Mouse (Mus musculus): Measurements from ENCODE around the gene Pou2f3. TPM values are rescaled to one million over a fixed set of nuclear protein-coding genes. Genes with fewer than 3 reads are reported as not detected.

Gene Pou2f3
- total and polyA plus RNA-seq, 3 experiments = not detected

DNA sequence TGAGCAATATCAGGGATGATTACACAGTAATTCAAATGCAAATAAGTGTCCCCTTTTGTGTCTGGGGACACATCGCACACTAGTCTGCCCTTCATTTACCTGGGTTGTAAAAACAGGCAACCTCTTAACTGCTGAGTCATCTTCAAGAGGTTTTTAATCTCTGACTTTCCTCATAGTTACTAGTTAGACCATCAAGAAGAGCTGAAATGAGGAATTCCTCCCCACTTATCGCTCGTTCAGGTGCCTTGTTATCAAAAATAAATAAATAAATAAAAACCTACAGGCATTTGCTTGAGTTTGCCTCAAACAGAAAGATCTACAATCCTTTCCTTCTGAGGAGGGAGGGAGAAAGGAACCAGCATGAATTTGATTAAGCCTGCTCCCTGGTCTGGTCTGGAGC lies 101.4 kb downstream of the Pou2f3 start:
- no peak for DNase-seq

DNA sequence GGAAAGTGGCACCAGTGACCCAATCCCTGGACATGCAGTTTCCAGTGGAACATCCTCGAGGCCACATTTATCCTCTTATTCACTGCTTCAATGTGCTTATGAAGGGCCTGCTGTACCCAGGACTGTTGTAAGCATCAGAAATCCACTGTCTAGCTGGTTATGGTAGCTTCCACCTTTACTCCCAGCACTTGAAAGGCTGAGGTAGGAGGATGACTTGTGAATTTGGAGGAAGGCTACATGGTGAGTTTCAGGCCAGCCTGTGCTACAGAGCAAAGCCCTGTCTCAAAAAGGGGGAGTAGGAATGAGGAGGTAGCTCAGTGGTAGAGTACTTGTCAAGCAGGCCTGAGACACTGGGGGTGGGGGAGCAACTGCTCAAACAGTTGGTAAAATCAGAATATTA lies 102.1 kb downstream of the Pou2f3 start:
- no peak for DNase-seq

DNA sequence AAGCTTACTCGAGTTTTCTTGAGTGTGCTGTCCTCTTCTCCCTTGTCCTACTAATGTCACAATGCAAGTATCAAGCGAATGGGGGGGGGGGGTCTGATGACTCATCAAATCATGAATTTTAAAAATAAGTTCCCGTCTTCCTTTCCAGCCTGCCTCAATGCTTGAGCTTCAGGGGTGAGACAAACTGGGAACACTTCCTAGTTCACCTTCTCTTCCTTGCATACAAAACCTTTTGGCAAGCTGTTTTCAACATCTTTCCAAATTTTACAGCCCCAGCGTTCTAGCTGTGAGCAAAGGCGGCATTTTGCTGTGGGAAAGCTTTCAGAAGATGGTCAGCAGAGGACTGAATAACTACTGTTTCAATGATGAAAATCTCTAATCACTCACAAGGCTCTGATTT lies 102.6 kb downstream of the Pou2f3 start:
- DNase-seq = no peak

DNA sequence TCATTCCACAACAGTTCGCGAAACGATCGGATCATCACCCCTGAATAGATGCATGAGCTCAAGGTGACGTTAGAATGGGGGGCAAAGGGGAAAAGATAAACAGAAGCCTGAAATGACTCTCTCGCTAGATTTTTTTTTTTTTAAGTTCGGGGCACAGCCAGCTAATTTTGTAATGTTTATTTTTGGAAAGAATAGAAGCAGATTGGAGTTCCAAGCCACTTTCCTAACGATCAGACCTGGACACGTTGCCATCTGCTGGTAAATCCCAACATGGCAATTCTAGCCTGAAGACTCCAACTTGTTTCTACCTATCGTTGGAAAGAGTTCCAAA lies 103.0 kb downstream of the Pou2f3 start, which contains the start of gene Arhgef12:
TSS of gene Arhgef12 (minus strand) at position 53 of the 331 bp plus-strand sequence.
- DNase-seq = peak; percentile 78

DNA sequence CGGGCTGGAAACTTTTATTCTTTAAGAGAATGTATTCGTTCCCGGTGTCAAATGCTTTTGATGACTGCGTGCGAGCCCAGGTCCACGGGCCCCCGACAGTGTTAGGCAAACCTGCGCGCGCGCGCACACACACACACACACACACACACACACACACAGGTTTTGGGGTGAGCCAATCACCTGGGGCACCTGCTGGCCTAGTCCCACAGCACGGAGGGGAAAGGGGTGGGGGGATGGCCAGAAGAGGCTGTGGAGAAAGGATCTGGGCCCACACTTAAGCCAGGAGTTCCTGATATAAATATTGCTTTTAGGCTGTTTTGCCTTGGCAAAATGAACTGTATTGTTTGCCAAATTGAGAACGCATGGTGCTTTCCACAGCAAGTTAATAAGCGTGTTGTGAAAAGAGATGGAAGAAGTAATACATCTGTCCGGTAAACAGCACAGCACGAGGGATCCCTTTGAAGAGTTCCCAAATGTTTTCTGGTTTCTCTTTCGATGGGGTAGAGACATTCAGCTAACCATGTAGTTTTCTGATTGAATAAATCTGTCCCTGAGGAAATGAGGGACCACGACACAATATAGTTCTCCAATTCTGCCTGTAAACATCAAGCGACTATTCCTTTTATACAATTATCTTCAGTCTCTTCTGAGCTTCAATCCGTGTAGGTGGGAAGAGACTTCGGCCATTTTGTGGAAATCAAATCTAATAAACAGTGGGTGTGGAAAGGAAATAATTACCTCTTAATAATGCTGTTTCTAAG lies 103.6 kb downstream of the Pou2f3 start:
- peak; percentile 73 for DNase-seq

DNA sequence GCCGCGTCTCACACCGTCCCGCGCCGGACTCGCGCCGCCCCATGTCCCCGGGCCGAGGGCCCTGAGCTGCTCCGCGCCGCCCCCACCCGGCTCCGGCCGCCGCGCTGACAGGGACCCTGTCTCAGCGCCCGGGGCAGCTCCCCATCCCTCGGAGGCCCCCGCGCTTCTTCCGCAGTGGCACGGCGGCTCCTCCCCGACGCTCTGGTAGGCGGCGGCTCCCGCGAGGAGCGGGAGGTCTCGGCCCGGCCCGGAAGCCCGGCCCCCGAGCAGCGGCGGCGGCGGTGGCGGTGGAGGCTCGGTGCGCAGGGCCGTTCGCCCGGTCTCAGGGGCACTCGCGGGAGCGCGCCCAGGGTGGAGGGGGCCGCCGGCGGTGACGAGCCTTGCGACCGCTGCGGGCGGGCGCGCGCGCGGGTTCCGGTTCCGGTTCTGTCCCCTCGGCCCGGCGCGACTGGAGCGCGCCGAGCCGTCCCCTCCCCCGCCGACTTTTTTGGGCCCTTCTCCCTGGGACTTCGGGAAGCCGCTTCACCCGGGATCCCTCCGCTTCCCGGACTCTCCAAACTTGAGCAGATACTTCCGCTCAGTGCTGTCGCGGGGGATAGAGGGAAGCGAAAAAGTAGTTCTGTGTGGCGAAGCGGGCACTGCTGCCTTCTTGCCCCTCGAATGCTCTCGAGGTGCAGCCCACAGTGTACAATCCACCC lies 104.4 kb downstream of the Pou2f3 start:
- DNase-seq = peak; percentile 98

DNA sequence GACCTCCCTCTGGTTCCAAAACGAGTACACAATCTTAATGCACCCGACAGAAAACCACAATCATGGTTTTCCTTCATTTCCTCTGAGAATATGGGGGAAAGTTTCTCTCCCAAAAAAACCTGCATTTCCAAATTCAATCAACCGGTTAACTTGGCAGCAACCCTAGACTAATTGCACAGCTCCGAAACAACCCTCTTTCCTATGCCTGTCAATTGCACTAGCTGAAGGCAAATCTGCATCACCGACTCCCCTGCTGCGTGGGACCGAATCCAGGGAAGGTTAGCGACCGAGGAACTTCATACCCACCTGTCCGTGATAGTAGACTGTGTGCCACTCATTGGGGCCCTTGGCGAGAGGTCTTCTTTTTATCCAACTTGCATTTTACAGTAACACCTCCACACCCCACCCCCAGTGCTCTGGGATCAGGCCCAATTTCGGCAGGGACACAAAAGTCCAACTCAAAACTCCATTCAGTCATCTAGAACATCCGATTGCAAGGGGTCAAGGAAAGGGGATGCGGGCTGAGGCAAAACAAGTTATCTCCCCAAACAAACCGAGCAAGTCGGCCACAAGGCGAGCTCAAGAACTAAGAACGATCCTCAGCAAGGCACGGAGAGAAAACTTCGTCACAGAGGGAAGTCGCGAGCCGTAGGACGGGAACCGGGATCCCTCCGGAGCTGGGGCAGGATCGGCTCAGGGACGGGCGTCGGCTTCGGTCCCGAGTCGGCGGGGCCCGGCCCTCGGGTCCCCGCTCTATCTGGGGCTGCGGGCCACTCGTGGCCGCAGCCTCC lies 105.1 kb downstream of the Pou2f3 start:
- DNase-seq = peak; percentile 72

DNA sequence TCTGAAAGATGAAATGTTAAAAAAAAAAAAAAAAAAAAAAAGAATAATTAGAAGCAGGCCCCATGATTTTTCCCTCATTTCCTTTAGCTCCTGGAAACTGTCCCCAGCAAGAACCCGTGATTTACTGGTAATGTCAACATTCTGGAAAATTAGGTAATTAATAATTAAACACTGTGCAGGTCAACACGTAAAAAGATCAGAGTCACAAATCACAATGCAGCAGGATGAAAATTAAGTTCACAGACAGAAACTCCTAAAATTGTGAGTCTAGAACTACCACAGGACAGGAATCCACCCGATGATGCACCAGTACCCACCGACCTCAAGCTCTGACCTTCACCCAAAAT lies 105.7 kb downstream of the Pou2f3 start:
- DNase-seq = no peak

DNA sequence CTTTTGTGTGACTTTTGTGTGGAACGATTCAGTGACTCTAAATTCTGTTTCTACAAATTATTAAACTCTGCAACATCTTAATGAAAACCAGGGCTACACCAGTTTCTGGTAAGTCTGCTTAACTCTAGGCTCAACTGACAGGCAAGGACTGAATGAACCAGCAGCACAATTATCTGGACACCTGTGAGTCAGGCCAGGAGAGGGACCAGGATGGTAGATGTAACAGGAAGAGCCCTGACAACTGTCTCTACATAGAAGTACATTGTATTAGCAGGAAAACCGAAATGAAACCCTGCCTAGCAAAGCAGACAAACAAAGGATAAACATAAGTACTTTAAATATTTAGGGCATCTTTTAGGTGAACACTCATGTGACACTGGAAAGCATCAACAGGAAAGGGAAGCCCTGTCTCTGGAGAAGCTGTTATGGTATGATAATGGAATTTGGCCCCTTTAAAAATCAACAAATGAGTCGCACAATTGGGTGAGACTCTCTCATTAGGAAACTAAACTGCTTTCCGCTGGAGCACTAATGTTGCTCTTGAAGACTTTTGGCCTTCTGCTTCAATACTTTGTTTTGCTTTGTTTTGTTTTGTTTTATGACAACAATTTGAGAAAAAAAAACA lies 106.4 kb downstream of the Pou2f3 start:
- DNase-seq = no peak

DNA sequence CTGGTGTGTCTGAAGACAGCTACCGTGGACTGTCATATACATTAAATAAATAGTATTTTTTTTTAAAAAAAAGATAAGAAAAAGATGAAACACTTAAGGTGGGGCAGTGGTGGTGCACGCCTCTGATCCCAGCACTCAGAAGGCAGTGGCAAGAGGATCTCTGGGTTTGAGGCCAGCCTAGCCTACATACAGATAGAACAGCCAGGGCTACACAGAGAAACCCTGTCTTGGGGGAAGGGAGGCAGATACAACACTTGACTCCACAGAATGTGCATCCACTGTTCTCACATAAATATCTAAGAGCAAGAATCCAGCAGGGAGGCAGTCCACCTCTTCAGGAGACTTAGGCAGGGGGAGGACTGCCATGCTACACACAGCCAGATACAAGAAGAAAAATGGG lies 107.2 kb downstream of the Pou2f3 start:
- no peak for DNase-seq

DNA sequence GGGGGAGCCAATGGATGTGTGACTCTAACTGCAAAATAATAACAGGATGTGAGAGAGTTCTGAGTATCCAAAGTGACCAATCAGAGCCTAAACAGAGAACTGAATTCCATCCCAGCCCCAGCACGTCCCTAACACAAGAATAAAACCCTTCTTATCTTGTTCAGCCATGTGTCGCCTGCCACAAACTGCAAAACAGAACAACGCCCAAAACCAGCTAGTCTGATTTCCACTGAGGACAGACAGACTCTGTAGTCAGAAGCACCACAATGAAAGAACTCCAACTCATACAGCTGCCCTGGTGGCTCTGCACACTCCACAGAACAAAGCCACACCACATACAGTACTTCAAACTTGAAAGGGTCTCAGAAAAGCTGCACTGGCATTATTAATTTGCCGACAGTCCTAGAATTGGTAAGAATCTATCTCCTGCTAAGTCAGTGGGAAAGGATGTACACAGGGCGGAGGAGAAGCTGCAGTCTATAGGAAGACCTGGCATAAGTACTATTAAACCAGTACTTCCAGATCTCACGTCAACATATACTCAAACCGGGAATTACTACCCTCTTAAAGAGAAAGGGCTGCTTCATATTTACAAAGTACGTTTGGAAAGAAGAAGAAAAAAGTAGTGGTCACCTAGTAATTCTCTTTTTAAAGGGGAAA lies 108.1 kb downstream of the Pou2f3 start:
- DNase-seq = no peak

DNA sequence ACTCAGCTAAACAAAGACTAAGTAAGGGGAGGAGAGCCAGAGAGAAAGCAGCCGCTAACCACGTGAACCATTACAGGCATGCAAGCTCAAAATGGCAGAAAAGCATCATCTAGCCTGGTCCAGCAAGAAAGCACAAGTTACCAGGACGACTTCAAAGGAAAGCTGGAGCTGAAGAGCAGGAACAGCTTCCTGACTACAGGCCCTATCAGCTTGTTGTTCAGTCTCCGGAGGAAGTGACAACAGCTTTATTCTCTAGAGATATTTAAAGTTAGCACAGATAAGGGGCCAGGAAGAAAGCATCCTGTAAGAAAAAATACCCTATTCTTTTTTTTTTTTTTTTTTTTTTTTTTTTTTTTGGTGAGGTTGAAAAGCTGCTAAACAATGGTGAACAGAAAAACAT lies 111.2 kb downstream of the Pou2f3 start:
- DNase-seq = no peak

DNA sequence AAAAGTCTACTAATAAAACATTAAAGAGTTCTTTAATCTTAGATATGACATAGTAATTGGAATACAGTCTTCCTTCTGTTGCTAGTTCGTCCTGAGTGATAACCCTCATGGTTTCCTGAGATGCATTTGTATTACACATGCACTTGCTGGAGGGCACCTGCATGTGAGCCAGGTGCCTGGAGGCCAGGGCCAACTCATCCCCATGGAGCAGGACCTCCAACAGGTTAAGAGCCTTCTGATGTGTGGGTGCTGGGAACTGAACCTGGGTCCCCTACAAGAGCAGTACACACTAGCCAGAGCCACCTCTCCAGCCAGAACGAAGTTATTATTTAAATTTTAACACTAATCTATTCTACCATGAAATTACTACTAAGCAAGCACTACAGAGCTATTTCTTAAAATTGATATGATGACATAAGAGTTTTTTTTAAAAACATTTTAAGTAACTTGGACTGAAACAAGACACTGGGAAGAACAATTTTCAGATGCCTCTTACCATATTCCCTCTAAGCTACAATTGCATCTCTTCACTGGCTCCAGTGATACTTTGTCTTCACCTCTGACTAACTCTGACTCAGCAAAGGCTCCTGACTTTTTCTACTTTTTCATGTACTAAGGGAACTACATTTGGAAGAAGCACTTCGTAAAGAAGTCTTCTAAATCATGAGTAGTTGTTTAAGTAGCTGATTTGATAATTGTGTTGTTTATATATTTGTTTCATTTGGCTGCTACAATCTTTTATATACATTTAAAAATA lies 112.2 kb downstream of the Pou2f3 start:
- DNase-seq = no peak

DNA sequence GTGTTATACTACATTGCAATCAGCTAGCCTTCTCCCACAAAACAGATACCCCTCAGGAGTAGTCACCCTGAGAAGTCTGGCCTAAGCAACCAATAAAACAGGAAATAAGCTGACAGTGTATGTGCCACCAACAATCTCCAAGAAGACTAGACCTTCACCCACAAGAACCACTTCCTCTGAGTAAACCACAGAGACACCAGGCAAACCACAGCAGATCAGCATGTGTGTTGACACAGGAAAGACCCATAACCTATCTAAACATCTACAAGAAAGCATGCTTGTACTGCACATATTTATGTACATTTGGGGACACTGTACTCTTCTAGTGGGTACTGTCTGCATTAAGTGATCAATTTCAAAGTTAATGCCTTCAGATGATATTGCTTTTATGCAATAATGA lies 113.8 kb downstream of the Pou2f3 start:
- DNase-seq = no peak

DNA sequence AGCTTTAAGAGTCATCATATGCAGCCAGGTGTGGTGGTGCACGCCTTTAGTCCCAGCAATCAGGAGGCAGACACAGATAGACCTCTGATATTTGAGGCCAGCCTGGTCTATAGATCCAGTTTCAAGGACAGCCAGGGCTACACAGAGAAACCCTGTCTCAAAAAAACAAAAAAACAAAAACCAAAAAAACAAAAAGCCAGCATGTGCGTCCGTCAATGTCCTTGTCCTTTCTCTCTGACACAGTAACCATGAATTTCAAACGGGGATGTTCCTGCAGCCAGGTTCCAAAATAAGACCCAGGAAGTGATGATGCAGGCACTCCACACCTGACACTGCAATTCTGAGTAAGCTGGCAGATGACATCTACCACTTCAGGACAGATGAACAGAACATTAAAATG lies 115.3 kb downstream of the Pou2f3 start:
- DNase-seq = no peak

DNA sequence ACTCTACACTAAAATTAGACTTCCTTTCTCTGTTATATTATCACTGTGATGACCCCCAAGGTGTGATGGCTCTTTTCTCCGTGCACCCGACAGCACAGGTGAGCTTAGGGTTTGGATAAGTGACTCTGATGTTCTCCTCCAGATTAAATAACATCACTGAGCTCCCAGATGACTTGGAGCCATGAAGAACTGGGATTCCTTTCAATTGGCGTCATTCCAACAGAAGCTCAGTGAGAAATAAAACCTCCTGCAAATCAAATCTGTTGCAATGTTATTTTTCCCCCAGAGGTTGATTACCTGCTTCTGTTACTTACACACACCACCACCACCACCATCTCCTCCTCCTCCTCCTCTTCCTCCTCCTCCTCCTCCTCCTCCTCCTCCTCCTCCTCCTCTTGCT lies 116.4 kb downstream of the Pou2f3 start:
- DNase-seq = no peak

DNA sequence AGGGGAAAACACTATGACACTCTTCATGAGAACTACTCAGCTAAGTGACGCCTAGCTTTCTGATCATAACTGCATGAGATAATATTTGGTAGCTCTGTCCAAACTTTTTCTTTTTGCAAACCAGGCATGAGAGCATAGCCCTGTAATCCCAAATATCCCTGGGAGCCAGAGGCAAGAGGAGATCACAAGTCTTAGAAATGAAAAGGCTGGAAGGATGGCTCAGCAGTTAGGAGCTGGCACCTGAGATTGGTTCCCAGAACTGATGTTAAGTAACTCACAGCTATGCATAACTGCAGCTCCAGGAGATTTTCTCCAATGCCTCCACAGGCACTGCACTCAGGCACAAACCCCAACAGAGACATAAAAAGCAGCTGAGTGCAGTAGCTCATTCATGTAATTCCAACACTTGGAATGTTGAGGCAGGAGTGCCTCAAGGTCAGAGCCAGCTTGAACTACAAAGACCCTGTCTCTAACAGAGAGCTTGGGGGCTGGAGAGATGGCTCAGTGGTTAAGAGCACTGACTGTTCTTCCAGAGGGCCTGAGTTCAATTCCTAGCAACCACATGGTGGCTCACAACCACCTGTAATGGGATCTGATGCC lies 124.4 kb downstream of the Pou2f3 start:
- no peak for DNase-seq

DNA sequence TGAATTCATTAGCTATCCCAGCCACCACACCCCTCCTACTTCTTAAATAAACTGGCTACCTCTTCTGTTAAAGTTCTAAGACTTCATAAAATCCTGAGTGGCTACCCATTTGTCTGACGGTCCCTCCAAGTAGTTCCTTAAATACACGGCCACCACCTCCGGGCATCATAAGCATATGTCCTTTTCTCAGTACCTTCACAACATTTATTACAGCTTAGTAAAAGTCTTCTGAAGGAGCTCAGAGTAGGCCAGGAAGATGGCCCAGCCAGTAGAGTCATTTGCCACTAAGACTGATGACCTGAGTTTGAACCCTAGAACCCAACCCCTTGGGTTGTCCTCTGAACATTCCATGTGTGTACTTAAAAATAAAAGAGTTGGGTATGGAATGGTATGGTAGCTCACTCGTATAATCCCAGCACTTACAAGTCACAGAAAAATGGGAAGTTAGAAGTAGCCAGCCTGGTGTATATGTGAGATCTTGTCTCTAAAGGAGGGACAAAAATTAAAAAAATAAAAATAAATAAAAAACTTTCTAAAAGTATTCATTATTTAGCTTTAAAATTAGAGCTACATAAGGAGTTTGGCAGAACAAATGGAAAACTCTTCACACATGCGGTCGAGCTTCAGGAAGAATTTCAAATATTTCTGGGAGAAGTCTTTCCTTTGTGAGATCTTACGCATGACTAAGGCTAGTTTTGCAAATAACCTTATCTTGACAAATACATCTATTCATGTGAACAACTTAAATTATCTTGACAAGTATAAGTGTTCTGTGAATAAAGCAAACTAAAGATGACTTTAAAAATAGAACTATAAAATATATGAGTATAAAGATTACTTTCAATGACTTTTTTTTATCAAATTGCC lies 125.4 kb downstream of the Pou2f3 start:
- DNase-seq = no peak

DNA sequence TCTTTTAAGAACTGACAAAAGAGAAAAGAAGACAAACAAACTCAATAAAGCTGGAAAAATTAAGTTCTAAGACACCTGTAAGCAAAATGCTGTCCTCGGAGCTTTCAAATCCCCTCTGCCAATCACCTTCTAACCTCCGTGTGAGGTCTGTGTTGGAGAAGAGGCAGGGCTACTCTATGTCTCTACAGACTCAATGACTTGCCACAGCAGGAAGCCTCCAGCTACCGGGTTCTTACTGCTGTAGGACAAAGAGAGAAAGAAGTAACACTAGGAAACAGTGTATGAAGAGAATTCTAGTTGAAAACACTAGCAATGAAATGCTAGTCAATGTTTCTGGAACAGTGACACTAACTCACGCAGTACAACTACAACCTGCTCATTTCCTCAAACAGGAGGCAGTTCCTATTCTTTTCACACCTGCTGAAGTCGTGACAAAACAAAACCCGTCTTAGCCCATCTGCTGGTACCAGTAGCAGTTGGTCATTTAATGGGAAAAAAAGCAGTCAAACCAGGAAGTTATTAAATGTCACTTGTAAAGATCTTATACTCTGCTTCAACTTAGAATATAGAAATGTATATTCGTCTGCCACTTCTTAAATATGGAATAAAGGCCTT lies 126.6 kb downstream of the Pou2f3 start:
- DNase-seq = no peak
